Mouse (Mus musculus) ES-Bruce4 (cell line): ENCODE measurements around the gene Gm42791.

Experiments
- CTCF ChIP-seq: IDR thresholded peaks from one replicate; pipeline ENCODE4 v1.8.1; 2011; ENCODE audit warnings: low read depth, low read length
- POLR2A ChIP-seq: IDR thresholded peaks from one replicate; pipeline ENCODE4 v1.8.1; 2011; ENCODE audit warnings: low read length; ENCODE audit not compliant: insufficient read depth

GRCm38 (mm10) chr5:148866571-148866970 lies 128.4 kb downstream of the Gm42791 start:
- TF ChIP-seq POLR2A (no peak), CTCF (no peak)
